Mouse (Mus musculus) ES-Bruce4 (cell line): Measurements from ENCODE around the gene Bod1l. TPM values are rescaled to one million over a fixed set of nuclear protein-coding genes. Genes with fewer than 3 reads are reported as not detected.
A peak's percentile ranks its signal among the peaks of the same experiment; 100 is the strongest.

ENCODE experiments used
- H3K27ac ChIP-seq: 2 replicates; pipeline ENCODE4 v1.5.1; 2012; ENCODE audit warnings: low read length, inconsistent platforms; ENCODE audit not compliant: insufficient read depth
- H3K27me3 ChIP-seq: 2 replicates; pipeline ENCODE4 v1.6.1; 2012; ENCODE audit warnings: mild to moderate bottlenecking, low read length, inconsistent platforms; ENCODE audit not compliant: control insufficient read depth, poor library complexity, insufficient read depth, severe bottlenecking
- H3K36me3 ChIP-seq: 2 replicates; pipeline ENCODE4 v1.6.1; 2012; ENCODE audit warnings: inconsistent platforms, mild to moderate bottlenecking, low read length, moderate library complexity; ENCODE audit not compliant: control insufficient read depth, poor library complexity, insufficient read depth, severe bottlenecking
- H3K4me1 ChIP-seq: one replicate; pipeline ENCODE4 v1.8.1; 2011; ENCODE audit warnings: low read length; ENCODE audit not compliant: control insufficient read depth, insufficient read depth
- H3K4me3 ChIP-seq: 2 replicates; pipeline ENCODE4 v1.5.1; 2011; ENCODE audit warnings: low read depth, mild to moderate bottlenecking, low read length
- H3K9ac ChIP-seq: 2 replicates; pipeline ENCODE4 v1.6.1; 2012; ENCODE audit warnings: low read depth, mild to moderate bottlenecking, inconsistent platforms; ENCODE audit not compliant: poor library complexity, severe bottlenecking
- H3K9me3 ChIP-seq: replicated peaks from 2 replicates; pipeline ENCODE4 v1.6.1; 2012; ENCODE audit warnings: mild to moderate bottlenecking, low read length, inconsistent platforms; ENCODE audit not compliant: control insufficient read depth, poor library complexity, insufficient read depth, severe bottlenecking
- CTCF ChIP-seq: IDR thresholded peaks from one replicate; pipeline ENCODE4 v1.8.1; 2011; ENCODE audit warnings: low read depth, low read length
- EP300 ChIP-seq: IDR thresholded peaks from 2 replicates; pipeline ENCODE4 v1.6.1; 2011; ENCODE audit warnings: low read depth, low read length; ENCODE audit not compliant: insufficient read depth
- POLR2A ChIP-seq: IDR thresholded peaks from one replicate; pipeline ENCODE4 v1.8.1; 2011; ENCODE audit warnings: low read length; ENCODE audit not compliant: insufficient read depth
- polyA plus RNA-seq: library from polyadenylated mRNA; stranded (reverse); fragments of >200 nt; gene quantifications from 2 replicates; pipeline ENCODE4 v1.2.4, GENCODE M21; 2011; ENCODE audit warnings: low read depth; ENCODE audit not compliant: missing spikeins, insufficient read depth, insufficient read length

Gene Bod1l
- polyA plus RNA-seq, 1 experiment: 41.0 TPM

DNA sequence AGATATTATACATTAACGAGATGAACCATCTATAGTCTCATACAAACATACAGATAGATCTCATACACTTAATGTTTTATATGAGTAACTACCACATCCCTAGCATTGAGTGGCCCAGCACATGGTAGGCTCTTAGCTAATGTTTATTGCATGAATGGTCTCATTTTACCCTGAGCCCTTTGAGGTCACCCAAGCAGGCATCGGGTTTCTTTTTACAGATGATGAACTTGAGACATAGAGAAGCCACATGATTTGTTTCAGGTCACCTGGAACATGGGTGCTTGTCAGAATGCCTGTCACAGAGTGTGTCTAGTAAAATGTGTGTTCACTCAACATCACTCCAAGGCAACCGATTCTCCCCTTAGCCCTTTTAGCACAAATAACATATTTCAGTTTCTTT lies 68.8 kb downstream of the Bod1l start:
- Histone ChIP-seq H3K9me3 (no peaks in the 10 kb centered on the region), H3K27me3 (no peaks in the 10 kb centered on the region), H3K36me3 (no peaks in the 10 kb centered on the region), H3K9ac (no peak overlapping the region), H3K4me1 (no peaks in the 10 kb centered on the region), H3K27ac (no peak overlapping the region), H3K4me3 (no peak overlapping the region)
- TF ChIP-seq CTCF: no peak
- no peak for TF ChIP-seq POLR2A
- TF ChIP-seq EP300: no peak

DNA sequence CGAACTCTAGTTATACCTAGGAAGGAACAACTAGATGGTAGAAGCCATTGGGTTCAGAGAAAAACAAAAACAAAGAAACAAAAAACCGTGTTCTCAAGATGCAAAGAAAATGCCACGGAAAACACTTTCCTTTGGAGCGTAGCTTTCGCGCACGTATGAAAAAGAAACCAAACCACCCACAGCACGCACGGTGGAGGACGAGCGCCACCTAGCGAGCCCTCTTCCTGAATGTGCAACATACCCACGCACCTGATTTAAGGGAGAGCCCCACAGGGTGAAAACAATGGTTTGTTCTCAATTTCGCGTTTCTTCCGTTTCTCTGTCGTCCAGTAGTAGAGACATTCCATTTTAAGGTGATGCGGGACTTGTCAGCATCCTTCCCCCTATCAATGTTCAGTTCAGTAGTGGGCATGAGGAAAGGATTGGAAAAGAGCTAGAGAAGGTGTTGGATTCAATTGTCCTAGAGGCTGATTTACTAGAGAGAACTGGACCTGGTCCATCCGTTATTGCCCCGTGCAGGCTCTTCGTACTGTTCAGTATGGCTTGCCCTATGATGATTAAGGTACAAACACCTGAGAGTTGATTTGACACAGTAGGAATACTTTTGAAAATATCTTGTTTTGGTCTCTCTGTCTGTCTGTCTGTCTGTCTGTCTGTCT lies 75.6 kb downstream of the Bod1l start:
- Histone ChIP-seq H3K4me1 (no peaks in the 10 kb centered on the region), H3K9me3 (no peaks in the 10 kb centered on the region), H3K27ac (no peak overlapping the region), H3K9ac (no peak overlapping the region), H3K4me3 (no peak overlapping the region), H3K36me3 (no peaks in the 10 kb centered on the region), H3K27me3 (peaks cover 13% of the 10 kb centered on the region)
- TF ChIP-seq CTCF (peak; percentile 93), EP300 (no peak), POLR2A (no peak)

DNA sequence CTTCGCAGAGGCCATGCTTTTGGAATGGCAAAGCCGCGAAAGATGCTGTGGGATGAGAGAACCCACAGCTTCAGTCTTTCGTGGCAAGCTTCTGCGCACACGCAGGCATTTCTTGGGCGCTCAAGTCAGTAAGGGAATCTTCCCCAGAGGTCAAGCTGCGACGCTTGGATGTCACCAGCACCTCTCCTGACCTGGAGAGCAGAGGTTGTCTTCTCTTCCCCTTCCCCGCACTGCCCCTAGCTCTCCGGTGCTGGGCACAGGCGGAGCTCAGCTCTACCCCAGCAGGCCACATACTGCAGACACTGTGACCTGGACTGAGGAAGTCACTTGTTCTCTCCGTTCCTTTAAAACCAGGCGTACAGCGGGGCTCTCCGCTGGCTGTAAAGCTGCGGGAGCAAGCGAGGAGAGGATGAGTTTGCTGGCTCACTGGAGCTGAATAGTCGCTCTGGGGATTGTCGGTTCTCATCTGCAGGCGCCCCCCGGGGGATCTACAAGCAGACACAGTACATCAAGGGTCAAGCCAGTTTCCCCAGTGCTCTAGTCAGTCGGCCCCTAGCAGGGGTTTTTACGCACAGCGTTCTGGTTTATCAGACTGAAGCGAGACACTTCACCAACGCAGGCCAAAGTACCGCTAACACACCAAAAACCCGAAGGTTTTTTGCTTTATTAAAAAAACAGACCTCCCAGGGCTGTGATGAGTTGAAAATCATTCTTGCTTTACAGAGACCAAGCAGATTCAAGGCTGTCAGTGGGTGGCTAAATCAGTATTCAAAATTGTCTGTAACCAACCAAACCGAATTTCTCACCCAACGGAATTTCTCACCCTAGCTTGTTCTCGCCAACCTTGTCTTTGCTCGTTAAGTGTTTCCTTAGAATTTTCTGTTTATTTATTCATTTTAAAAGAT lies 76.6 kb downstream of the Bod1l start:
- no peaks in the 10 kb centered on the region for H3K4me1 ChIP-seq
- no peaks in the 10 kb centered on the region for H3K36me3 ChIP-seq
- H3K27ac ChIP-seq: no peak overlapping the region
- TF ChIP-seq CTCF: no peak
- H3K9ac ChIP-seq: no peak overlapping the region
- peak overlapping the region; percentile 41 for H3K4me3 ChIP-seq
- H3K27me3 ChIP-seq: peaks cover 16% of the 10 kb centered on the region
- no peaks in the 10 kb centered on the region for H3K9me3 ChIP-seq

DNA sequence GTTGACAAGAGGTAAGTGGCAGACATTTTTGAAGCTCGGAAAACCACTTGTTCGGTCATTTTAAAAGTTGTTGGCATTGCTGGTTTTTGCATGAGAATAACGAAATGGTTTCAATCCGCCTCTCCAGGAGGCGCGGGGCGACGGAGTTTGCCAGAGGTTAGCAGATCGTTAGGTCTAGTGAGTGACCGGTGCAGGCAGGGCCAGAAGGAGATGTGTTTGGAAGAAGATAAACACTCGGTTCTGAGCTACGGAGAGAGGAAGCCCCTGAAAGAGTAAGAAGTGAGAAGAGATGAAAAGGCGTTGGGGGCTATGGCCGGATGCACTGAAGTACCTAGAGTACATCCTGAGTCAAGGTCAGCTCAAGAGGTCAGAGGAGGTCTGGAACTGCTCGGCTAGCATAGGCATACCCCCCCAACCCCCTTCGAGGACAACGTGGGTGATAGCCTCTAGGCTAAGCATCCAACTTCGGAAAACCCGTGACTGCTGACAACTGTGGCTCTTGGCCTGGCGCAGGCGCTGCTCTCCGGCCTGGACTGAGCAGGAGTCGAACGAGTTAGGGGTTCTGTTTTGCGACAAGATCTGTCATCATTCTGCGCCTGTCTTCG lies 77.6 kb downstream of the Bod1l start:
- H3K4me1 ChIP-seq: no peaks in the 10 kb centered on the region
- no peak overlapping the region for H3K4me3 ChIP-seq
- H3K27ac ChIP-seq: no peak overlapping the region
- H3K9me3 ChIP-seq: no peaks in the 10 kb centered on the region
- H3K9ac ChIP-seq: no peak overlapping the region
- no peaks in the 10 kb centered on the region for H3K36me3 ChIP-seq
- TF ChIP-seq CTCF (no peak), POLR2A (no peak), EP300 (no peak)
- peaks cover 17% of the 10 kb centered on the region for H3K27me3 ChIP-seq

DNA sequence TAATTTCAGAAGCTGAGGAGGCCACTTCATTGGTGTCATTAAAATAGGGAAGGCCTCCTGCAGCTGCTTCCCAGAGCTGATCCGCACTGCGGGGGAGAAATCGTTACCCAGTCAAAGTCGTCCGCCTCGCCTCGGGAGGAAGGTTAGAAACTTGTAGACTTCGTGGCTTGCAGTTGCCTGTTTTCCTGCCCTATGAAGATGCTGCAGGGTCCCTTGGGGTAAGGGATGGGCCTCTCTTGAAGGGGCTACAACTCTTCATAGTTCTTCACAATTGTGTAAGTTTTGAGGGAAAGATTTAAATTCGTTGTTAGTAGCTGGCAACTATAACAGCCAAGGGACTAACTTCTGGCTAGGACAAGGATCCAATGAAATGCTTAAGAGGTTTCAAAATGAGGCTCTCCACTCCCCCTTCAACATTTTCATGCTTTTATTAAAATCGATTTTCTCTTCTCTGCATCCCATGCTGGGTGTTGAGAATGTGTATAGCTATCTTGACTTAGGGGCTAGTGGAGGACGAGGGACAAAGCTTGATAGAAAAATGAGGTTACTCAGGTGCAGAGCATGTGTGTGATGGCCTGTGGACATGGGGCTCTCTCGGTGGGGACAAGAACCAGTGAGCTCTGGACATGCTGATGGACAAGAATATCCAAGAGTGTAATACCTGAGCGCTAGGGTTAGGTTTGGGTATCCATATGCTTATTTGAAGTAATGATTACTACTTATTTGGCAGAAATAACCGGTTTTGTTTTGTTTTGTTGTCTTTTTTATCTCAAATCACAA lies 78.3 kb downstream of the Bod1l start:
- TF ChIP-seq POLR2A (no peak), EP300 (no peak), CTCF (no peak)
- Histone ChIP-seq H3K4me1 (no peaks in the 10 kb centered on the region), H3K27ac (no peak overlapping the region), H3K36me3 (no peaks in the 10 kb centered on the region), H3K27me3 (peaks cover 20% of the 10 kb centered on the region), H3K9me3 (no peaks in the 10 kb centered on the region), H3K9ac (no peak overlapping the region), H3K4me3 (no peak overlapping the region)
